8 mouse cellular contexts compared by ENCODE assay signal in the genomic region with DNA sequence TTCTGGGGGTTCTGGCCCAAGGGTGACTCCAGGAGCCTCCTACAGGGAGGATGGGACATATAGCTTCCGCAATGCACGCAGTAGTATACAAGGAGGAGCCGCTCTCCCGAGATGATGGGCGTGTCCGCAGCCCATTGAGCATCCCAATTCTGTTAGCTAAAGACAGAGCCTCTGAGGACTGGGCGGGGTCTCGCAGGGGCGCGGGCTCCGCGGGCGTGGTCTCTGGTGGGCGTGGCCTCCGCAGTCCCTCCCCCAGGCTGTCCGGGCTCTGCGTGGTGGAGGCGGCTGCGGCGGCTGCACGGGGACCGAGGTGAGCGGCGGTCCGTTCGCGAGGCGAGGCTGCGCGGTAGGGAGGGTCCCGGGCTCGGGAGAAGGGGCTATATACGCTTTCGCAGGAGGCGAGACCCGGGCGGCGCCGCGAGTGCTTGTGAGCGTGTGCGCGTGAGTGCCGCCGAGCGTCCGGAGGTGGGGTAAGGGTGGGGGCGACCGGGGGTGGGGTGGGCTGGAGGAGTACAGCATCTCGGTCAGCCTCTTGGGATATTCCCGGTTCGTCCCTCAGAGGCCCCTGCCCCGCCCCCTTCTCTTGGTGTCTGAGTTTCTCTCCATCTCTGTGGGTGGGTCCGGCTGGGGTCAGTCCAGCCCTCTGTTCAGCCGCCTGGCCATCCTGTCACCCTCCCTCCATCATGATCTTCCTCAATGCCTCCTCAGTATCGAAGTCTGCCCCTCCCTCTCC. TPM values are rescaled to one million over a fixed set of nuclear protein-coding genes. Genes with fewer than 3 reads are reported as not detected.
DNase-seq lines count a peak whose midpoint lies in the region; ATAC-seq and TF ChIP-seq lines count a peak whose summit lies in the region.

No protein-coding gene starts in this region.

- peak overlapping the region; percentile 39 for H3K4me3 ChIP-seq in bone marrow macrophage, adult 2 months (ENCODE audit: insufficient read depth, low read length)
- peak overlapping the region; percentile 54 for H3K4me3 ChIP-seq in hindbrain, embryonic 14.5 days (replicated peaks; ENCODE audit: low read length)
- H3K4me3 ChIP-seq in limb, embryonic 14.5 days (replicated peaks; ENCODE audit: low read length): peak overlapping the region; percentile 58
- H3K4me3 ChIP-seq in midbrain, embryonic 13.5 days (replicated peaks): peak overlapping the region; percentile 58

- TF ChIP-seq POLR2A in bone marrow macrophage, adult 2 months (IDR thresholded peaks at IDR 0.05; ENCODE audit: borderline replicate concordance, low read depth, low read length): no peak
- no peak for TF ChIP-seq POLR2A in limb, embryonic 14.5 days (IDR thresholded peaks at IDR 0.05; ENCODE audit: borderline replicate concordance, extremely low read depth, insufficient read depth, insufficient read length)

- TF ChIP-seq CTCF in bone marrow macrophage, adult 2 months (IDR thresholded peaks at IDR 0.05; ENCODE audit: low read depth, low read length): no peak

- no peak for ATAC-seq in cerebellum, adult (ENCODE audit: insufficient number of reproducible peaks, low FRiP score, low TSS enrichment)
- ATAC-seq in hindbrain, embryonic 14.5 days (ENCODE audit: low FRiP score): peak; percentile 78
- peak; percentile 82 for ATAC-seq in limb, embryonic 14.5 days (ENCODE audit: low FRiP score, low read depth)
- peak; percentile 79 for ATAC-seq in midbrain, embryonic 13.5 days

- peak overlapping the region; percentile 69 for H3K9ac ChIP-seq in hindbrain, embryonic 14.5 days
- peak overlapping the region; percentile 61 for H3K9ac ChIP-seq in limb, embryonic 14.5 days (ENCODE audit: low read depth, low read length, severe bottlenecking)
- peak overlapping the region; percentile 71 for H3K9ac ChIP-seq in midbrain, embryonic 13.5 days (replicated peaks)

- H3K27ac ChIP-seq in bone marrow macrophage, adult 2 months (ENCODE audit: insufficient read depth, low read depth, low read length): no peak overlapping the region
- H3K27ac ChIP-seq in hindbrain, embryonic 14.5 days: 0 out of 2 replicates have a peak overlapping the region, but pooled peaks have one; percentile 47
- H3K27ac ChIP-seq in limb, embryonic 14.5 days (replicated peaks; ENCODE audit: low read depth, low read length): no peak overlapping the region
- no peak overlapping the region for H3K27ac ChIP-seq in midbrain, embryonic 13.5 days

- H3K27me3 ChIP-seq in hindbrain, embryonic 14.5 days (ENCODE audit: control insufficient read depth, insufficient read depth, low read length): no peaks in the 10 kb centered on the region
- H3K27me3 ChIP-seq in limb, embryonic 14.5 days (ENCODE audit: control insufficient read depth, insufficient read depth, low read length): no peaks in the 10 kb centered on the region
- H3K27me3 ChIP-seq in midbrain, embryonic 13.5 days: peaks cover 42% of the 10 kb centered on the region

- H3K4me2 ChIP-seq in hindbrain, embryonic 14.5 days (replicated peaks): peak overlapping the region; percentile 87
- peak overlapping the region; percentile 83 for H3K4me2 ChIP-seq in limb, embryonic 14.5 days (replicated peaks; ENCODE audit: low read depth, low read length, severe bottlenecking)
- H3K4me2 ChIP-seq in midbrain, embryonic 13.5 days (replicated peaks): peak overlapping the region; percentile 78

- WGBS in hindbrain, embryonic 14.5 days: under 1% methylated on average over 52 of the region's 56 CpGs
- WGBS in limb, embryonic 14.5 days: under 1% methylated on average over 35 of the region's 56 CpGs
- WGBS in midbrain, embryonic 13.5 days: under 1% methylated on average over 46 of the region's 56 CpGs

- no peaks in the 10 kb centered on the region for H3K36me3 ChIP-seq in hindbrain, embryonic 14.5 days (replicated peaks; ENCODE audit: control insufficient read depth, insufficient read depth)
- no peaks in the 10 kb centered on the region for H3K36me3 ChIP-seq in limb, embryonic 14.5 days (ENCODE audit: control insufficient read depth, insufficient read depth, low read length)
- no peaks in the 10 kb centered on the region for H3K36me3 ChIP-seq in midbrain, embryonic 13.5 days

- H3K4me1 ChIP-seq in bone marrow macrophage, adult 2 months (ENCODE audit: control insufficient read depth, insufficient read depth, low read length): no peaks in the 10 kb centered on the region
- peaks cover 39% of the 10 kb centered on the region for H3K4me1 ChIP-seq in hindbrain, embryonic 14.5 days (replicated peaks; ENCODE audit: control insufficient read depth, insufficient read depth, low read length)
- H3K4me1 ChIP-seq in limb, embryonic 14.5 days (ENCODE audit: control insufficient read depth, insufficient read depth, low read length): 0 out of 2 replicates have a peak, but pooled peaks cover 8% of the 10 kb centered on the region
- peaks cover 39% of the 10 kb centered on the region for H3K4me1 ChIP-seq in midbrain, embryonic 13.5 days (replicated peaks)

- peak; percentile 25 for DNase-seq in cerebellum, adult 11-12 months
- DNase-seq in forelimb bud, embryonic 11.5 days (ENCODE audit: low read depth, low spot score): peak; percentile 62
- DNase-seq in hindbrain, embryonic 14.5 days (ENCODE audit: low spot score): peak; percentile 69
- peak; percentile 72 for DNase-seq in limb, embryonic 14.5 days (ENCODE audit: low spot score)
- DNase-seq in spleen, postnatal 14 days (ENCODE audit: low spot score in 2 of 2): peak; percentile 44 to 46

- H3K9me3 ChIP-seq in hindbrain, embryonic 14.5 days (ENCODE audit: control insufficient read depth, low read length): no peaks in the 10 kb centered on the region
- no peaks in the 10 kb centered on the region for H3K9me3 ChIP-seq in limb, embryonic 14.5 days (ENCODE audit: control insufficient read depth, low read length)
- H3K9me3 ChIP-seq in midbrain, embryonic 13.5 days: no peaks in the 10 kb centered on the region

RNA-seq across cellular contexts. Expression of a gene that starts 6.3 kb away (rescaled TPM):
- polyA plus RNA-seq in bone marrow macrophage, adult 2 months (2012; ENCODE audit: insufficient read depth, insufficient read length, missing spikeins): not detected in 2 replicates
- 26.2 and 27.1 TPM in 2 replicates for polyA plus RNA-seq in hindbrain, embryonic 14.5 days (2014; fragmentation: Nextera tagmentation; extraction: Ambion mirVana)
- 41.4 and 52.9 TPM in 2 replicates for polyA plus RNA-seq in limb, embryonic 14.5 days (2012; rRNA removed)
- 29.7 and 29.8 TPM in 2 replicates for polyA plus RNA-seq in limb, embryonic 14.5 days (2014; fragmentation: Nextera tagmentation; extraction: Ambion mirVana)
- polyA plus RNA-seq in midbrain, embryonic 13.5 days (2015; fragmentation: Nextera tagmentation; extraction: Ambion mirVana): 12.2 and 13.8 TPM in 2 replicates

RNA-seq across cellular contexts. Expression of a gene that starts 56.7 kb away (rescaled TPM):
- not detected in 2 replicates for polyA plus RNA-seq in bone marrow macrophage, adult 2 months (2012; ENCODE audit: insufficient read depth, insufficient read length, missing spikeins)
- polyA plus RNA-seq in hindbrain, embryonic 14.5 days (2014; fragmentation: Nextera tagmentation; extraction: Ambion mirVana): 0.87 and 1.0 TPM in 2 replicates
- polyA plus RNA-seq in limb, embryonic 14.5 days (2012; rRNA removed): 5.2 and 5.4 TPM in 2 replicates
- 7.0 and 8.2 TPM in 2 replicates for polyA plus RNA-seq in limb, embryonic 14.5 days (2014; fragmentation: Nextera tagmentation; extraction: Ambion mirVana)
- polyA plus RNA-seq in midbrain, embryonic 13.5 days (2015; fragmentation: Nextera tagmentation; extraction: Ambion mirVana): 0.61 and 0.67 TPM in 2 replicates

Comparison
In these comparisons a context has a peak if more than half of its experiments do, and no peak if none do; other contexts are left out.
1. RNA of a gene that starts 6.3 kb away (polyA plus RNA-seq): 29.7 to 52.9 TPM in limb, embryonic 14.5 days, 26.2 to 27.1 TPM in hindbrain, embryonic 14.5 days and 12.2 to 13.8 TPM in midbrain, embryonic 13.5 days; not detected in bone marrow macrophage, adult 2 months; every median in the first group is over 10 times any median in the second.
2. Peak in every context shown above with its lines, with median percentiles within 50 percentile points of each other: DNase-seq, H3K4me3 ChIP-seq, H3K4me2 ChIP-seq and H3K9ac ChIP-seq.